Mouse (Mus musculus) B cell, adult 62 days (primary cell): Measurements from ENCODE around the gene Olfr1131. TPM values are rescaled to one million over a fixed set of nuclear protein-coding genes. Genes with fewer than 3 reads are reported as not detected.

Source experiments
- total RNA-seq: library from RNA; stranded (reverse); gene quantifications from 4 replicates; pipeline ENCODE4 v1.2.4, GENCODE M21; 2023

The Olfr1131 gene
- not detected in 4 replicates for total RNA-seq

GRCm38 (mm10) chr2:87626804-87627203, at the start of gene Olfr1131:
Gene Olfr1131, plus strand, starts transcription at chr2:87627104.

GRCm38 (mm10) chr2:87605912-87606311, 21.0 kb upstream of the Olfr1131 start, which contains the start of gene Olfr1130:
Gene Olfr1130, plus strand, starts transcription at chr2:87606212.

GRCm38 (mm10) chr2:87637435-87637834, 10.5 kb downstream of the Olfr1131 start, which contains the start of gene Olfr1132:
Gene Olfr1132, minus strand, starts transcription at chr2:87637535.

GRCm38 (mm10) chr2:87647274-87647673, 20.4 kb downstream of the Olfr1131 start, which contains the start of gene Olfr1133:
Gene Olfr1133, minus strand, starts transcription at chr2:87647374.

GRCm38 (mm10) chr2:87658360-87658759, 31.5 kb downstream of the Olfr1131 start, which contains the start of gene Olfr1134:
Gene Olfr1134, minus strand, starts transcription at chr2:87658460.

GRCm38 (mm10) chr2:87673564-87673963, 46.7 kb downstream of the Olfr1131 start, which contains the start of gene Olfr1135:
Gene Olfr1135, minus strand, starts transcription at chr2:87673664.

Other genes starting within 250 kb of the Olfr1131 start
- gene Olfr1122, start 241.3 kb upstream of the Olfr1131 start, total RNA-seq = 0.15 to 0.26 TPM in 2 of 4 replicates, not detected in the others
- gene Olfr1123, start 210.5 kb upstream of the Olfr1131 start, total RNA-seq = not detected in 4 replicates
- not detected in 4 replicates for gene Olfr1124, start 196.8 kb upstream of the Olfr1131 start, total RNA-seq
- gene Olfr1126, start 173.1 kb upstream of the Olfr1131 start, total RNA-seq = not detected in 4 replicates
- gene Pramel7, start 130.0 kb upstream of the Olfr1131 start, total RNA-seq = not detected in 4 replicates
- gene Pramel6, start 120.5 kb upstream of the Olfr1131 start, total RNA-seq = not detected in 4 replicates
- not detected in 4 replicates for gene Olfr153, start 95.3 kb upstream of the Olfr1131 start, total RNA-seq
- not detected in 4 replicates for gene Olfr1128, start 81.6 kb upstream of the Olfr1131 start, total RNA-seq
- gene Olfr1129, start 53.2 kb upstream of the Olfr1131 start, total RNA-seq = not detected in 4 replicates
- not detected in 4 replicates for gene Olfr1130, start 20.9 kb upstream of the Olfr1131 start, total RNA-seq
- gene Olfr1132, start 10.4 kb downstream of the Olfr1131 start, total RNA-seq = not detected in 4 replicates
- gene Olfr1133, start 20.3 kb downstream of the Olfr1131 start, total RNA-seq = not detected in 4 replicates
- not detected in 4 replicates for gene Olfr1134, start 31.4 kb downstream of the Olfr1131 start, total RNA-seq
- gene Olfr1135, start 46.6 kb downstream of the Olfr1131 start, total RNA-seq = not detected in 4 replicates
- not detected in 4 replicates for gene Olfr1136, start 66.8 kb downstream of the Olfr1131 start, total RNA-seq
- gene Olfr1137, start 86.1 kb downstream of the Olfr1131 start, total RNA-seq = not detected in 4 replicates
- not detected in 4 replicates for gene Olfr1138, start 112.9 kb downstream of the Olfr1131 start, total RNA-seq
- not detected in 4 replicates for gene Olfr1140, start 116.6 kb downstream of the Olfr1131 start, total RNA-seq
- gene Olfr1141, start 126.9 kb downstream of the Olfr1131 start, total RNA-seq = not detected in 4 replicates
- not detected in 4 replicates for gene Olfr152, start 152.4 kb downstream of the Olfr1131 start, total RNA-seq
- not detected in 4 replicates for gene Olfr1143, start 173.5 kb downstream of the Olfr1131 start, total RNA-seq
- not detected in 4 replicates for gene Olfr1145, start 182.7 kb downstream of the Olfr1131 start, total RNA-seq
- not detected in 4 replicates for gene Olfr1148, start 203.4 kb downstream of the Olfr1131 start, total RNA-seq
- not detected in 4 replicates for gene Olfr1150-ps1, start 216.9 kb downstream of the Olfr1131 start, total RNA-seq
- gene Olfr1151, start 228.8 kb downstream of the Olfr1131 start, total RNA-seq = not detected in 4 replicates
- gene Olfr1152, start 239.4 kb downstream of the Olfr1131 start, total RNA-seq = not detected in 4 replicates